Mouse (Mus musculus): ENCODE results near the gene Sytl4.

The Sytl4 gene

GRCm38 (mm10) chrX:133981231-133982002, at the start of gene Sytl4:
Gene Sytl4 (minus strand): TSS chrX:133981812.
- DNase-seq, result no peak

- DNase-seq, result no peak
These were observed 39.1 kb upstream of the Sytl4 start for GRCm38 (mm10) chrX:134020664-134021063.

GRCm38 (mm10) chrX:134019005-134019404, 37.4 kb upstream of the Sytl4 start:
- peak; percentile 64 for DNase-seq

GRCm38 (mm10) chrX:133995866-133996265, 14.3 kb upstream of the Sytl4 start:
- no peak for DNase-seq

GRCm38 (mm10) chrX:133964615-133965014, 17.0 kb downstream of the Sytl4 start:
- no peak for DNase-seq

GRCm38 (mm10) chrX:133960617-133961016, 21.0 kb downstream of the Sytl4 start:
- DNase-seq, result no peak

- no peak for DNase-seq
These were observed 27.0 kb downstream of the Sytl4 start for GRCm38 (mm10) chrX:133954661-133955060.

GRCm38 (mm10) chrX:133947427-133947826, 34.2 kb downstream of the Sytl4 start:
- DNase-seq, result peak; percentile 57

GRCm38 (mm10) chrX:133939561-133939960, 42.1 kb downstream of the Sytl4 start:
- DNase-seq, result no peak

- no peak for DNase-seq
These were observed 44.9 kb downstream of the Sytl4 start for GRCm38 (mm10) chrX:133936605-133937225.

- peak; percentile 9 for DNase-seq
These were observed 50.2 kb downstream of the Sytl4 start for GRCm38 (mm10) chrX:133931302-133932013.

- no peak for DNase-seq
These were observed 54.9 kb downstream of the Sytl4 start for GRCm38 (mm10) chrX:133926760-133927159.

GRCm38 (mm10) chrX:133921187-133921586, 60.4 kb downstream of the Sytl4 start:
- no peak for DNase-seq

GRCm38 (mm10) chrX:133914219-133914618, 67.4 kb downstream of the Sytl4 start:
- no peak for DNase-seq

- DNase-seq, result no peak
These were observed 68.6 kb downstream of the Sytl4 start for GRCm38 (mm10) chrX:133913006-133913405.

- DNase-seq, result no peak
These were observed 70.1 kb downstream of the Sytl4 start for GRCm38 (mm10) chrX:133911397-133912103.

- no peak for DNase-seq
These were observed 73.4 kb downstream of the Sytl4 start, which contains the start of gene Srpx2 for GRCm38 (mm10) chrX:133908261-133908660. Gene Srpx2 (plus strand): TSS chrX:133908426.

- DNase-seq, result peak; percentile 70
These were observed 83.5 kb downstream of the Sytl4 start, which contains the start of gene Tspan6 for GRCm38 (mm10) chrX:133898014-133898542. Gene Tspan6 (minus strand): TSS chrX:133898429.

- DNase-seq, result no peak
These were observed 93.5 kb downstream of the Sytl4 start for GRCm38 (mm10) chrX:133888111-133888510.

GRCm38 (mm10) chrX:133887308-133887707, 94.3 kb downstream of the Sytl4 start:
- DNase-seq, result no peak
